24 mouse cellular contexts compared by ENCODE assay signal in genomic region chr19:57472169-57472568, GRCm38 (mm10). TPM values are rescaled to one million over a fixed set of nuclear protein-coding genes. Genes with fewer than 3 reads are reported as not detected.
DNase-seq lines count a peak whose midpoint lies in the region; ATAC-seq and TF ChIP-seq lines count a peak whose summit lies in the region.
"Had no signal": no experiment of that assay in that cellular context is flagged by ENCODE, and none has a peak within 500 bp of the region (broad histone marks: within the 10 kb centered on the region; RNA-seq: fewer than 3 reads in every experiment).

No protein-coding gene starts in this region.

- dilution Hi-C loops in CH12.LX (cut with MboI; ENCODE audit: extremely low pct_ligation_motif_present, extremely low pct_unique_long_range_greater_than_20kb, low sequenced_read_pairs), result no loop called here

- no peak for ATAC-seq in forebrain, embryonic 14.5 days
- no peak for ATAC-seq in forebrain, embryonic 12.5 days (ENCODE audit: low FRiP score)
- ATAC-seq in forebrain, postnatal 0 days, result peak; percentile 51
- ATAC-seq: hindbrain, embryonic 16.5 days; intestine, embryonic 15.5 days; Patski had no signal

- no peak overlapping the region; the same call in 1 of the 2 replicates for H3K27ac ChIP-seq in forebrain, embryonic 14.5 days (ENCODE audit: low read depth, low read length)
- no peak overlapping the region for H3K27ac ChIP-seq in forebrain, embryonic 12.5 days
- no peak overlapping the region for H3K27ac ChIP-seq in CH12.LX (ENCODE audit: insufficient read depth, low read depth)
- H3K27ac ChIP-seq in ES-E14 (ENCODE audit: insufficient read depth, low read depth, low read length, poor library complexity, severe bottlenecking), result no peak overlapping the region
- H3K27ac ChIP-seq in forebrain, postnatal 0 days (ENCODE audit: low read depth, low read length), result no peak overlapping the region
- H3K27ac ChIP-seq: hindbrain, embryonic 10.5 days; intestine, embryonic 15.5 days had no signal

- no peak for TF ChIP-seq EP300 in CH12.LX (IDR thresholded peaks at IDR 0.05; ENCODE audit: low read length)

- H3K4me2 ChIP-seq in forebrain, embryonic 14.5 days (ENCODE audit: low read length), result no peak overlapping the region
- H3K4me2 ChIP-seq in forebrain, embryonic 12.5 days, result no peak overlapping the region
- no peak overlapping the region for H3K4me2 ChIP-seq in CH12.LX (ENCODE audit: insufficient read depth, low read depth, poor library complexity, severe bottlenecking)
- no peak overlapping the region for H3K4me2 ChIP-seq in forebrain, postnatal 0 days (ENCODE audit: low read depth)
- H3K4me2 ChIP-seq: heart, embryonic 15.5 days; hindbrain, embryonic 13.5 days; intestine, embryonic 15.5 days had no signal

- H3K36me3 ChIP-seq in forebrain, embryonic 14.5 days (ENCODE audit: control insufficient read depth, insufficient read depth, low read length), result no peaks in the 10 kb centered on the region
- H3K36me3 ChIP-seq in forebrain, embryonic 12.5 days (replicated peaks), result peaks cover 14% of the 10 kb centered on the region
- H3K36me3 ChIP-seq in CH12.LX (replicated peaks in 1 of 2; ENCODE audit: control insufficient read depth in 1 of 2, insufficient read depth in 1 of 2, low read length in 1 of 2) (peaks cover 72 to 94% of the 10 kb centered on the region in 2 experiments), ES-E14 (ENCODE audit: control insufficient read depth, insufficient read depth, low read length, poor library complexity, severe bottlenecking) (peaks cover 13% of the 10 kb centered on the region; the same call in 1 of the 2 replicates)
- H3K36me3 ChIP-seq in forebrain, postnatal 0 days (ENCODE audit: insufficient read depth), result peaks cover 2% of the 10 kb centered on the region; the same call in 1 of the 2 replicates
- H3K36me3 ChIP-seq: heart, embryonic 15.5 days had no signal

- TF ChIP-seq CTCF in CH12.LX (conservative IDR thresholded peaks at IDR 0.05 in 1 of 2, IDR thresholded peaks at IDR 0.05 in 1 of 2; ENCODE audit: low read depth in 2 of 2, low read length in 2 of 2), result no peak
- TF ChIP-seq CTCF in forebrain, postnatal 0 days (IDR thresholded peaks at IDR 0.05; ENCODE audit: low read depth), result no peak

- no peaks in the 10 kb centered on the region; the same call in 1 of the 2 replicates for H3K79me2 ChIP-seq in CH12.LX (replicated peaks; ENCODE audit: control insufficient read depth, extremely low read depth, insufficient read depth, poor library complexity, severe bottlenecking)

- H3K9me3 ChIP-seq in forebrain, embryonic 14.5 days (replicated peaks; ENCODE audit: control insufficient read depth, low read length), result no peaks in the 10 kb centered on the region
- H3K9me3 ChIP-seq in forebrain, embryonic 12.5 days, result no peaks in the 10 kb centered on the region
- peaks cover 10% of the 10 kb centered on the region for H3K9me3 ChIP-seq in CH12.LX (replicated peaks; ENCODE audit: low read length)
- no peaks in the 10 kb centered on the region for H3K9me3 ChIP-seq in ES-E14 (ENCODE audit: control insufficient read depth, insufficient read depth, low read depth, low read length)
- no peaks in the 10 kb centered on the region for H3K9me3 ChIP-seq in forebrain, postnatal 0 days (ENCODE audit: low read length)
- H3K9me3 ChIP-seq: heart, embryonic 15.5 days; intestine, embryonic 15.5 days had no signal

- TF ChIP-seq POLR2A in CH12.LX (IDR thresholded peaks at IDR 0.05; ENCODE audit: low read depth, low read length), result no peak

- peak; percentile 55 for DNase-seq in forebrain, embryonic 14.5 days (ENCODE audit: low spot score)
- DNase-seq in CH12.LX (ENCODE audit: extremely low read depth) (no peak), ES-E14 (ENCODE audit: low read depth, low spot score) (no peak)
- DNase-seq in forebrain, postnatal 0 days, result peak; percentile 49
- no peak for DNase-seq in adrenal gland, adult 8-10 months
- DNase-seq: adrenal gland, postnatal 14 days; cerebellum, adult 11 months; cerebellum, adult 2 months; cerebellum, adult 9-11 months; cerebellum, postnatal 25 days; gastrocnemius, postnatal 25 days; heart, adult 18-20 months; heart, postnatal 10 days; heart, postnatal 36 days; kidney, adult 11 months; kidney, adult 8-10 months had no signal

- no peak overlapping the region for H3K4me3 ChIP-seq in forebrain, embryonic 14.5 days (ENCODE audit: low read depth, low read length)
- H3K4me3 ChIP-seq in forebrain, embryonic 12.5 days (replicated peaks), result no peak overlapping the region
- no peak overlapping the region for H3K4me3 ChIP-seq in CH12.LX (replicated peaks in 1 of 3; ENCODE audit: low read depth in 2 of 3, low read length in 2 of 3, poor library complexity in 1 of 3)
- H3K4me3 ChIP-seq in ES-E14 (ENCODE audit: insufficient read depth in 1 of 2, low read depth in 1 of 2, low read length in 2 of 2, poor library complexity in 1 of 2, severe bottlenecking in 1 of 2), result no peak overlapping the region
- no peak overlapping the region for H3K4me3 ChIP-seq in forebrain, postnatal 0 days (ENCODE audit: low read depth, low read length)
- H3K4me3 ChIP-seq: heart, embryonic 12.5 days; heart, embryonic 15.5 days; hindbrain, embryonic 10.5 days; hindbrain, embryonic 13.5 days; intestine, embryonic 15.5 days had no signal

- H3K4me1 ChIP-seq in forebrain, embryonic 14.5 days (ENCODE audit: control insufficient read depth, insufficient read depth, low read length), result no peaks in the 10 kb centered on the region; the same call in 1 of the 2 replicates
- H3K4me1 ChIP-seq in forebrain, embryonic 12.5 days, result peaks cover 11% of the 10 kb centered on the region
- H3K4me1 ChIP-seq in CH12.LX (ENCODE audit: control insufficient read depth in 1 of 2, insufficient read depth in 2 of 2) (peaks cover 4 to 53% of the 10 kb centered on the region in 2 experiments; a peak in 3 of 4 replicates), ES-E14 (ENCODE audit: control insufficient read depth in 2 of 2, insufficient read depth in 2 of 2, low read length in 2 of 2, poor library complexity in 1 of 2) (no peaks in the 10 kb centered on the region)
- H3K4me1 ChIP-seq in forebrain, postnatal 0 days (ENCODE audit: insufficient read depth), result no peaks in the 10 kb centered on the region; the same call in 1 of the 2 replicates
- H3K4me1 ChIP-seq: hindbrain, embryonic 10.5 days; intestine, embryonic 15.5 days had no signal

- no peaks in the 10 kb centered on the region for H3K27me3 ChIP-seq in forebrain, embryonic 14.5 days (replicated peaks; ENCODE audit: control insufficient read depth, insufficient read depth, low read length)
- no peaks in the 10 kb centered on the region for H3K27me3 ChIP-seq in forebrain, embryonic 12.5 days
- no peaks in the 10 kb centered on the region for H3K27me3 ChIP-seq in CH12.LX (replicated peaks)
- no peaks in the 10 kb centered on the region for H3K27me3 ChIP-seq in forebrain, postnatal 0 days (ENCODE audit: insufficient read depth, low read length)
- H3K27me3 ChIP-seq: heart, embryonic 15.5 days; hindbrain, embryonic 13.5 days; intestine, embryonic 15.5 days; Patski had no signal

- no peak for TF ChIP-seq RAD21 in CH12.LX (IDR thresholded peaks at IDR 0.05; ENCODE audit: low read depth, low read length)

- no peak overlapping the region for H3K9ac ChIP-seq in forebrain, embryonic 14.5 days (ENCODE audit: low read length)
- H3K9ac ChIP-seq in forebrain, embryonic 12.5 days, result no peak overlapping the region
- H3K9ac ChIP-seq in CH12.LX (ENCODE audit: insufficient read depth, low read depth), result no peak overlapping the region
- H3K9ac ChIP-seq in ES-E14 (ENCODE audit: insufficient read depth, low read depth, low read length, poor library complexity, severe bottlenecking), result no peak overlapping the region
- no peak overlapping the region for H3K9ac ChIP-seq in forebrain, postnatal 0 days
- H3K9ac ChIP-seq: heart, embryonic 12.5 days; heart, embryonic 15.5 days; hindbrain, embryonic 13.5 days; intestine, embryonic 15.5 days had no signal

- 49% methylated on average over 15 of the region's 15 CpGs for WGBS in forebrain, embryonic 14.5 days
- 72% methylated on average over 15 of the region's 15 CpGs for WGBS in forebrain, embryonic 12.5 days
- 45% methylated on average over 15 of the region's 15 CpGs for WGBS in forebrain, postnatal 0 days

- in situ Hi-C loops in CH12.LX (cut with MboI; ENCODE audit: low pct_ligation_motif_present, low pct_unique_long_range_greater_than_20kb, low sequenced_read_pairs) (no loop called here), ES-E14 (cut with MboI; ENCODE audit: low sequenced_read_pairs in 2 of 2, unreplicated experiment in 2 of 2) (no loop called here)

TF ChIP-seq in CH12.LX, 34 proteins besides CTCF, POLR2A, EP300 and RAD21:
- TF ChIP-seq JUND (conservative IDR thresholded peaks at IDR 0.05; ENCODE audit: low read depth, low read length) (no peak), MAFK (IDR thresholded peaks at IDR 0.05; ENCODE audit: insufficient replicate concordance, low read length) (peak; percentile 86)

TF ChIP-seq in ES-E14, 5 proteins besides CTCF, POLR2A, EP300 and RAD21:
- no peak for TF ChIP-seq ZC3H11A (IDR thresholded peaks at IDR 0.05; ENCODE audit: borderline replicate concordance, low read depth, low read length)
- TF ChIP-seq HCFC1 (IDR thresholded peaks at IDR 0.05; ENCODE audit: borderline replicate concordance, insufficient read depth, low read length), result no peak
- TF ChIP-seq MAFK (IDR thresholded peaks at IDR 0.05; ENCODE audit: insufficient read depth, low read depth, low read length), result peak; percentile 59
- TF ChIP-seq CHD2 (IDR thresholded peaks at IDR 0.05; ENCODE audit: low read depth, low read length), result no peak

RNA-seq across cellular contexts. Expression of gene Trub1, which starts 19.5 kb away (rescaled TPM):
- 14.9 and 15.4 TPM in 2 replicates for polyA plus RNA-seq in forebrain, embryonic 14.5 days (2014; fragmentation: Nextera tagmentation; extraction: Ambion mirVana)
- polyA plus RNA-seq in forebrain, embryonic 12.5 days (2016; fragmentation: Nextera tagmentation; extraction: Ambion mirVana), result 18.4 and 20.1 TPM in 2 replicates
- total RNA-seq in CH12.LX (2012; rRNA removed) (35.0 and 36.4 TPM in 2 replicates), CH12.LX (2014; rRNA removed) (40.0 and 41.4 TPM in 2 replicates), ES-E14 (2012; rRNA removed) (12.5 and 14.6 TPM in 2 replicates)
- 36.2 and 47.1 TPM in 2 replicates for polyA plus RNA-seq in CH12.LX (2012; ENCODE audit: insufficient read length, low read depth)
- 26.1 and 27.7 TPM in 2 replicates for total RNA-seq in forebrain, postnatal 0 days (2014; rRNA removed)
- 17.2 and 21.5 TPM in 2 replicates for polyA plus RNA-seq in forebrain, postnatal 0 days (2015; fragmentation: Nextera tagmentation; extraction: Ambion mirVana)
- 10 to 100 TPM; 15.9 to 20.2 (median 18.5) TPM for total RNA-seq in adrenal gland, adult 8-10 months (2022)

Comparison
In these comparisons a context has a peak if more than half of its experiments do, and no peak if none do; other contexts are left out.
1. DNase-seq: peak in forebrain, embryonic 14.5 days (single experiment) and forebrain, postnatal 0 days (single experiment); none in CH12.LX (single experiment), ES-E14 (single experiment) and adrenal gland, adult 8-10 months (single experiment).